Mouse (Mus musculus) liver, postnatal 0 days (tissue): ENCODE results near the gene Per2. TPM values are rescaled to one million over a fixed set of nuclear protein-coding genes. Genes with fewer than 3 reads are reported as not detected.

ENCODE experiments used
- ATAC-seq: fragments of 200-750 bp; cut with Nextera tagmentation; 2 replicates; pipeline ENCODE4 v1.8.0; 2017; ENCODE audit warnings: mild to moderate bottlenecking, moderate library complexity
- DNase-seq: peaks from one replicate; pipeline ENCODE4 v3.0.0-alpha.2; 2016
- H3K27ac ChIP-seq: fragments of 300-500 bp; sonication (generic); 2 replicates; pipeline ENCODE4 v1.5.1; 2014; ENCODE audit warnings: antibody characterized with exemption, moderate library complexity, mild to moderate bottlenecking, low read depth
- H3K27me3 ChIP-seq: fragments of 300-500 bp; sonication (generic); 2 replicates; pipeline ENCODE4 v1.6.1; 2014; ENCODE audit warnings: low read length, control low read depth, mixed read lengths; ENCODE audit not compliant: insufficient read depth
- H3K36me3 ChIP-seq: fragments of 300-500 bp; sonication (generic); replicated peaks from 2 replicates; pipeline ENCODE4 v1.6.1; 2014; ENCODE audit warnings: mild to moderate bottlenecking, control low read depth, low read length, moderate library complexity, mixed read lengths; ENCODE audit not compliant: insufficient read depth
- H3K4me1 ChIP-seq: fragments of 300-500 bp; sonication (generic); 2 replicates; pipeline ENCODE4 v1.6.1; 2014; ENCODE audit warnings: antibody characterized with exemption, mild to moderate bottlenecking, control low read depth; ENCODE audit not compliant: insufficient read depth
- H3K4me2 ChIP-seq: fragments of 300-500 bp; sonication (generic); 2 replicates; pipeline ENCODE4 v1.6.1; 2014; ENCODE audit warnings: low read depth, mild to moderate bottlenecking, low read length, moderate library complexity, mixed read lengths
- H3K4me3 ChIP-seq: fragments of 300-500 bp; sonication (generic); 2 replicates; pipeline ENCODE4 v1.5.1; 2014; ENCODE audit warnings: low read depth, low read length
- H3K9ac ChIP-seq: fragments of 300-500 bp; sonication (generic); replicated peaks from 2 replicates; pipeline ENCODE4 v1.6.1; 2014; ENCODE audit warnings: mild to moderate bottlenecking, moderate library complexity
- H3K9me3 ChIP-seq: fragments of 300-500 bp; sonication (generic); 2 replicates; pipeline ENCODE4 v1.6.1; 2016; ENCODE audit warnings: mild to moderate bottlenecking, control low read depth, low read length, mixed read lengths
- CTCF ChIP-seq: sonication (generic); IDR thresholded peaks from 2 replicates; pipeline ENCODE4 v1.5.1; 2016; ENCODE audit warnings: antibody characterized with exemption, low read depth
- EP300 ChIP-seq: IDR thresholded peaks from 2 replicates; pipeline ENCODE4 v1.6.1; 2016; ENCODE audit warnings: antibody characterized with exemption, low read depth, mild to moderate bottlenecking
- WGBS: fragments of 180-500 bp; shearing (Covaris S2); extraction: QIAGEN DNeasy Blood & Tissue Kit; methylation state at CpG from one replicate; pipeline ENCODE4 v1.1.7; 2014; ENCODE audit not compliant: insufficient replicate concordance; 5-methylcytosine and 5-hydroxymethylcytosine counted together
- polyA plus RNA-seq: library from polyadenylated mRNA; unstranded; fragments of >200 nt; fragmentation: Nextera tagmentation; extraction: Ambion mirVana; gene quantifications from 2 replicates; pipeline ENCODE4 v1.2.1, GENCODE M21; 2015

Per2 gene
- polyA plus RNA-seq, 1 experiment from 2014 or later, result 2.5 TPM

GRCm38 (mm10) chr1:91370055-91370454, 89.1 kb downstream of the Per2 start:
- peaks cover 28% of the 10 kb centered on the region for H3K4me1 ChIP-seq
- ATAC-seq, result no peak
- no peak overlapping the region for H3K4me2 ChIP-seq
- no peaks in the 10 kb centered on the region for H3K9me3 ChIP-seq
- DNase-seq, result no peak
- 0 out of 2 replicates have a peak, but pooled peaks cover 2% of the 10 kb centered on the region for H3K27me3 ChIP-seq
- H3K27ac ChIP-seq, result no peak overlapping the region
- H3K4me3 ChIP-seq, result no peak overlapping the region
- peaks cover 47% of the 10 kb centered on the region for H3K36me3 ChIP-seq
- TF ChIP-seq CTCF, result no peak
- no peak for TF ChIP-seq EP300
- no peak overlapping the region for H3K9ac ChIP-seq
- WGBS, result 86% methylated on average over 23 of the region's 23 CpGs

- no peaks in the 10 kb centered on the region for H3K9me3 ChIP-seq
- H3K36me3 ChIP-seq, result peaks cover 41% of the 10 kb centered on the region
- no peak for DNase-seq
- no peak for TF ChIP-seq CTCF
- TF ChIP-seq EP300, result no peak
- no peak overlapping the region for H3K4me3 ChIP-seq
- 78% methylated on average over 4 of the region's 4 CpGs for WGBS
- H3K27me3 ChIP-seq, result 0 out of 2 replicates have a peak, but pooled peaks cover 3% of the 10 kb centered on the region
- peaks cover 28% of the 10 kb centered on the region for H3K4me1 ChIP-seq
- H3K9ac ChIP-seq, result no peak overlapping the region
- no peak overlapping the region for H3K4me2 ChIP-seq
- no peak for ATAC-seq
- H3K27ac ChIP-seq, result no peak overlapping the region
Observed at GRCm38 (mm10) chr1:91369408-91369807, 89.7 kb downstream of the Per2 start.

DNA sequence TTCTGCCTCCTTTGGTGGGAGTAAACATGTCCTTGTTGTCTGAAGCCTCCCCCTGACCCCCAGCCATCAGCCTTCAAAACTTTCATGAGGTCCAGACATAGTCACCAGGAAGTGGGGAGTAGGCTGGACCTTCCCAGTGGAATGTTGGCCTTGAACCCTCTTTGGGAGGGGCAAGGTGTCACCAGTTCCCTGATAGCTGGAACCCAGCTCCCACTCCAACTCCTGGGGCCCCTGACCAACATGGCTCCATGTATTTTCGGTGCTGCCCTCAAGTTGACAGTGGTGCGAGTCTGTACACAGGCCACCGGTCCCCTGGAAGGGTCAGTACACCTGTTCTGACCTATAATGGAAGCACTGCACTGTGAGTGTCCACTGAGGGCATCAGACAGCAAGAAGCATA, 91.8 kb downstream of the Per2 start:
- Histone ChIP-seq H3K9ac (peak overlapping the region; percentile 86), H3K27me3 (0 out of 2 replicates have a peak, but pooled peaks cover 3% of the 10 kb centered on the region), H3K4me1 (peaks cover 15% of the 10 kb centered on the region), H3K27ac (no peak overlapping the region; the same call in 1 of the 2 replicates), H3K36me3 (peaks cover 20% of the 10 kb centered on the region), H3K4me2 (peak overlapping the region; percentile 99), H3K9me3 (peaks cover 4% of the 10 kb centered on the region), H3K4me3 (peak overlapping the region; percentile 77)
- 90% methylated on average over 3 of the region's 3 CpGs for WGBS
- ATAC-seq, result no peak
- DNase-seq, result no peak
- TF ChIP-seq EP300 (no peak), CTCF (no peak)

DNA sequence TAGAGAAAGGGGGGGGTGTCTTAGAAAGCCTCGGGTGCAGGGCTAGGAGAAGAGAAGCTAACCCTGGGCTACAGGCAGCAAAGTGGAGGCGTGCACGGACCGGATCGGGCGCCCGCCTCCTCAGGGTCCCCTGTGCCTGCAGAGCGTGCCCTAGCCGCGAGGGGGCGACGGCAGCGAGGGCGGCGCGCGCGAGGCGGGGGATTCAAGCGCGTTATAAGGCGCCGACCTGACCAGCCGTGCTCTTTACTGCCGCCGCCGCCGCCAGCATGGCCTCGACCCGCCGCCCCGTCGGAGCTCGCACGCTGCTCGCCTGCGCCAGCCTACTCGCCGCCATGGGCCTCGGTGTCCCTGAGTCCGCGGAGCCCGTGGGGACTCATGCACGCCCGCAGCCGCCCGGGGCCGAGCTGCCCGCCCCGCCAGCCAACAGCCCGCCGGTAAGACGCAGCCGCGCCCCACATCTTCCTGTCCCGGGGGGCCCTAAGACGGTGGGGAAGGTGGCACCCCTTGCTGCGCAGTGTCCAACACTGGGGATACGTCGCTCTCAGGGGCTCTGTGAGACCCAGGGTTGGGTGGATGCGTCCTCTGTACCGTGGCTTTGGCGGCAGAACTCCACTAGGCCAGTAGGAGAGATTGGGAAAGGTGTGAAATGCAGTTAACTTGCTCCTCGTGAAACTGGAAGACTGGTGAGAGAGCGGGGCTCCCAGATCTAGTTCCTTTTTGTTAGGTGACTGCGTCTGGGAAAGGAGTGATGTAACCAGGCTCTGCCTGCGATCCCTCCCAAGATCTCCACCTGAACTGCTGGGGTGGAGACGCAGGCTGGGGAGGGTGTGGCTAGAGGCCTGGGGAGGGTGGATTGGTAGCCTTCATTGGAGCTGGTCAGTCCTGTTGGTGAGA, 92.7 kb downstream of the Per2 start, which contains the start of gene Erfe:
TSS of gene Erfe (plus strand) at position 216 of the 894 bp plus-strand sequence.
- WGBS, result under 1% methylated on average over 57 of the region's 68 CpGs
- TF ChIP-seq EP300 (no peak), CTCF (peak; percentile 93)
- H3K9ac ChIP-seq, result peak within 1 kb of the TSS; percentile 86

More for the DNA sequence above, 92.7 kb downstream of the Per2 start, which contains the start of gene Erfe:
- Histone ChIP-seq H3K36me3 (peaks cover 11% of the 10 kb centered on the region; the same call in 1 of the 2 replicates), H3K4me3 (peak within 1 kb of the TSS; percentile 77), H3K4me1 (peaks cover 15% of the 10 kb centered on the region), H3K9me3 (peaks cover 4% of the 10 kb centered on the region), H3K27ac (peak within 1 kb of the TSS; percentile 69; the same call in 1 of the 2 replicates), H3K4me2 (peak within 1 kb of the TSS; percentile 99), H3K27me3 (0 out of 2 replicates have a peak, but pooled peaks cover 3% of the 10 kb centered on the region)
- ATAC-seq (peak; percentile 82), DNase-seq (peak; percentile 87)

Other genes starting within 250 kb of the Per2 start
- 49.1 and 53.0 TPM in 2 replicates for gene Ube2f, start 209.0 kb downstream of the Per2 start, polyA plus RNA-seq
- gene Scly, start 161.0 kb downstream of the Per2 start, polyA plus RNA-seq, result 26.3 and 26.5 TPM in 2 replicates
- 0.04 TPM in 1 of 2 replicates, not detected in the other for gene Espnl, start 137.2 kb downstream of the Per2 start, polyA plus RNA-seq
- gene Klhl30, start 108.3 kb downstream of the Per2 start, polyA plus RNA-seq, result 0.06 and 0.12 TPM in 2 replicates
- 0.95 and 1.3 TPM in 2 replicates for gene Erfe, start 92.9 kb downstream of the Per2 start, polyA plus RNA-seq
- gene Ilkap, start 60.5 kb downstream of the Per2 start, polyA plus RNA-seq, result 40.3 and 42.8 TPM in 2 replicates
- 33.1 and 35.0 TPM in 2 replicates for gene Hes6, start 45.3 kb downstream of the Per2 start, polyA plus RNA-seq
- 2.2 and 2.5 TPM in 2 replicates for gene Traf3ip1, start 35.3 kb upstream of the Per2 start, polyA plus RNA-seq
- 4.6 and 4.8 TPM in 2 replicates for gene Asb1, start 81.2 kb upstream of the Per2 start, polyA plus RNA-seq